Mouse (Mus musculus): ENCODE results near the gene Micu1. TPM values are rescaled to one million over a fixed set of nuclear protein-coding genes. Genes with fewer than 3 reads are reported as not detected.
A peak's percentile ranks its signal among the peaks of the same experiment; 100 is the strongest.

Gene Micu1
- polyA plus RNA-seq, 1 experiment = 57.5 TPM

DNA sequence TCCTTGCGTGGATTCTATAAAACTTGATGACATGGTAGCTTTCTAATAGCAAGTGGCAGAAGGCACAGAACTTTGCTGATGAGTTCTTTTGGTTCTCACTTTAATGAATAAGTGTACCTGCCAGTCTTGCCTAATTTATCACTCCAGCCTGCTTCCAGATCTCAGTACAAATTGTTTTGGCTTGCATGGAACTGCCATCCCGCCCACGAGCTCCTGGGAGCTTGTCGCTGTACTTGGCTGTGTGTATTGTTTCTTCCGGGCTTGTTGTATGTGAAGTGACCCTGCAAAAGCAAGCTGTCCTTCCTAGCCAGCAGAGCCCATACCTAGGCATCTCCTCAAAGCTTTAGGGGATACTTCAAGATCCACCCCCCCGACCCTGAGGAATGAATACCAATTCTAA, 114.3 kb downstream of the Micu1 start:
- WGBS = 94% methylated on average over 6 of the region's 6 CpGs
- no peak overlapping the region for H3K27ac ChIP-seq (ENCODE audit: control insufficient read depth, insufficient read depth, low read length)
- no peaks in the 10 kb centered on the region for H3K4me1 ChIP-seq (replicated peaks; ENCODE audit: control insufficient read depth, insufficient read depth, low read length)
- no peaks in the 10 kb centered on the region for H3K36me3 ChIP-seq (ENCODE audit: control insufficient read depth, insufficient read depth, low read length)
- H3K4me3 ChIP-seq (ENCODE audit: control insufficient read depth, insufficient read depth, low read length) = no peak overlapping the region
- H3K27me3 ChIP-seq (ENCODE audit: control insufficient read depth, insufficient read depth, low read length) = no peaks in the 10 kb centered on the region
- DNase-seq = no peak
- TF ChIP-seq POLR2A (IDR thresholded peaks at IDR 0.05; ENCODE audit: control insufficient read depth, extremely low read depth, insufficient read depth, low read length, poor library complexity) = no peak
- no peak for TF ChIP-seq CTCF (IDR thresholded peaks at IDR 0.05; ENCODE audit: borderline replicate concordance, control insufficient read depth, extremely low read depth, insufficient read depth, low read length, poor library complexity)

DNA sequence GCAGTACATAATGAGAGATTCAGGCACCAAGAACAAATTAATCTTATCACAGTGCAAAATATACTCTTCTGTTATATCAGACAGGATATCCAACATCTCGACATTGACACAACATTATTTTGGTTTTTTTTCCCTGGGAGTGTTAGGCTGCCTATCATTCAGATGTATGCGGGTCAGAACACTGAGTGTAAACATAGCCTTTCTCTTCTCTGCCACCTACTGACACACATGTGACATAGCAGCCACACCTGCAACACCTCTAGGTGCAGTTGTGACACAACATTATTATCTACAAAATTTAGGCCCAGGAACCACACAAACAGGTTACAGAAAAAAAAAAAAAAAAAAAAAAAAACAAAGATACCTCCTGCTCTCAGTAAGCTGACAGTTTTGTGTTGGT, 115.3 kb downstream of the Micu1 start:
- Histone ChIP-seq H3K36me3 (ENCODE audit: control insufficient read depth, insufficient read depth, low read length) (no peaks in the 10 kb centered on the region), H3K27ac (ENCODE audit: control insufficient read depth, insufficient read depth, low read length) (no peak overlapping the region), H3K27me3 (ENCODE audit: control insufficient read depth, insufficient read depth, low read length) (no peaks in the 10 kb centered on the region), H3K4me1 (replicated peaks; ENCODE audit: control insufficient read depth, insufficient read depth, low read length) (no peaks in the 10 kb centered on the region), H3K4me3 (ENCODE audit: control insufficient read depth, insufficient read depth, low read length) (no peak overlapping the region)
- 48% methylated on average over 2 of the region's 2 CpGs for WGBS
- TF ChIP-seq CTCF (IDR thresholded peaks at IDR 0.05; ENCODE audit: borderline replicate concordance, control insufficient read depth, extremely low read depth, insufficient read depth, low read length, poor library complexity) (no peak), POLR2A (IDR thresholded peaks at IDR 0.05; ENCODE audit: control insufficient read depth, extremely low read depth, insufficient read depth, low read length, poor library complexity) (no peak)
- peak; percentile 23 for DNase-seq

DNA sequence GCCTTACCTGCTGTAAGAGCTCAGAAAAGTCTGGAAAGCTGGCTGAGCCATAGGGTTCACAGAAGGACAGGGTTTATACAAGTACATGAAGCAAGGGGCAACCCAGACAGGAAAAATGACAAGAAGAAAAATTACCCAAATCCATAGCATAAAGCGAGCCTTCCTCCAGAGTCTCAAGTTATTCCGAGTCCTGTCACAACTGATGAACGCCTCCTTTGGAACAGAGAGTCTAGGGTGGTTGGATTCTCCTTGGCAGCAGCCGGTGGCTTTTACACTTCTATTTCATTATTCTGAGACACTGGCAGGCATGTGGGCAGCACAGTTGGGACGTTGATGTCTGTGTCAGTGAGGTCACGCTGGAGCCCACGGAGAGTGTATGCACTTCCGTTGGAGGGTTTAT, 115.7 kb downstream of the Micu1 start:
- Histone ChIP-seq H3K4me1 (replicated peaks; ENCODE audit: control insufficient read depth, insufficient read depth, low read length) (no peaks in the 10 kb centered on the region), H3K36me3 (ENCODE audit: control insufficient read depth, insufficient read depth, low read length) (no peaks in the 10 kb centered on the region), H3K4me3 (ENCODE audit: control insufficient read depth, insufficient read depth, low read length) (no peak overlapping the region), H3K27ac (ENCODE audit: control insufficient read depth, insufficient read depth, low read length) (no peak overlapping the region), H3K27me3 (ENCODE audit: control insufficient read depth, insufficient read depth, low read length) (no peaks in the 10 kb centered on the region)
- TF ChIP-seq CTCF (IDR thresholded peaks at IDR 0.05; ENCODE audit: borderline replicate concordance, control insufficient read depth, extremely low read depth, insufficient read depth, low read length, poor library complexity) (no peak), POLR2A (IDR thresholded peaks at IDR 0.05; ENCODE audit: control insufficient read depth, extremely low read depth, insufficient read depth, low read length, poor library complexity) (no peak)
- DNase-seq = no peak
- 96% methylated on average over 8 of the region's 8 CpGs for WGBS

DNA sequence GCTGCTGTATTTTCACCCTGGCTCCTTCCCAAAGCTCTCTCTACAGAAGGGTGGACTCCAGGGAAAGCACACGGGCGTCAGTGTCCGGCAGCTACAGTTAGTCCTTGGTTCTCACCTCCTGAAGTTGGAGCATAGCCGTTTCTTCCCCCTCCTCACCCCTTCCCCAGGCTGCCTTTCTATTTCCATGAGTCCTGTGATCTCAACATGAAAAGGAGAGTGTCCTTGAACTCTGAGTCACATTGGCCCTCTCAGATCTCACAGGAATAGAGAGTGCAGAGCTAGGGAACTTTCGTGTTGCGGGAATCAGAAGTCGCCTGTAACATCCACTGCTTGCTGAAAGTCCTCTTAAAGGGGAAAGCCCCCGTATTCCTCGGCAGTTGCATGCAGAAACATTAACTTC, 116.9 kb downstream of the Micu1 start:
- Histone ChIP-seq H3K27me3 (ENCODE audit: control insufficient read depth, insufficient read depth, low read length) (no peaks in the 10 kb centered on the region), H3K4me3 (ENCODE audit: control insufficient read depth, insufficient read depth, low read length) (no peak overlapping the region), H3K4me1 (replicated peaks; ENCODE audit: control insufficient read depth, insufficient read depth, low read length) (no peaks in the 10 kb centered on the region), H3K27ac (ENCODE audit: control insufficient read depth, insufficient read depth, low read length) (no peak overlapping the region), H3K36me3 (ENCODE audit: control insufficient read depth, insufficient read depth, low read length) (no peaks in the 10 kb centered on the region)
- no peak for TF ChIP-seq POLR2A (IDR thresholded peaks at IDR 0.05; ENCODE audit: control insufficient read depth, extremely low read depth, insufficient read depth, low read length, poor library complexity)
- TF ChIP-seq CTCF (IDR thresholded peaks at IDR 0.05; ENCODE audit: borderline replicate concordance, control insufficient read depth, extremely low read depth, insufficient read depth, low read length, poor library complexity) = no peak
- 95% methylated on average over 9 of the region's 9 CpGs for WGBS
- DNase-seq = no peak

DNA sequence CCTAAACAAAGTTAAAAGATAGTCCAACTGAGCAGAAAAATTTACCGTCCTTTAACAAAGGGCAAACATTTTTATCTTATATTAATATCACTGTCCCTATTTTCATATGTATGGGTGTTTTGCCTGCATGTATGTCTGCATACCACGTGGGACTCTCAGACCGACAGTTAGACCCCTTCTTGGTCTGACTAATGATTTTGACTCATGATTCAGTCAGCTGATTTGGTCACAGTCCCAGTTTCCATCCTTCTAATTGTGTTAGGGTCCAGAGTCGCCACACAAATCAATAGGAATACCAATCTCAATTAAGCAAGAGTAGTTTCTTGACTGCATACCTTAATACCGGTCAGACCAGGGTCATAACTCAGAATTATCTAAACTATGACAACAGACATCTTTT, 118.6 kb downstream of the Micu1 start:
- Histone ChIP-seq H3K36me3 (ENCODE audit: control insufficient read depth, insufficient read depth, low read length) (no peaks in the 10 kb centered on the region), H3K4me3 (ENCODE audit: control insufficient read depth, insufficient read depth, low read length) (no peak overlapping the region), H3K4me1 (replicated peaks; ENCODE audit: control insufficient read depth, insufficient read depth, low read length) (no peaks in the 10 kb centered on the region), H3K27me3 (ENCODE audit: control insufficient read depth, insufficient read depth, low read length) (no peaks in the 10 kb centered on the region), H3K27ac (ENCODE audit: control insufficient read depth, insufficient read depth, low read length) (no peak overlapping the region)
- no peak for TF ChIP-seq POLR2A (IDR thresholded peaks at IDR 0.05; ENCODE audit: control insufficient read depth, extremely low read depth, insufficient read depth, low read length, poor library complexity)
- no peak for DNase-seq
- 96% methylated on average over 5 of the region's 5 CpGs for WGBS

DNA sequence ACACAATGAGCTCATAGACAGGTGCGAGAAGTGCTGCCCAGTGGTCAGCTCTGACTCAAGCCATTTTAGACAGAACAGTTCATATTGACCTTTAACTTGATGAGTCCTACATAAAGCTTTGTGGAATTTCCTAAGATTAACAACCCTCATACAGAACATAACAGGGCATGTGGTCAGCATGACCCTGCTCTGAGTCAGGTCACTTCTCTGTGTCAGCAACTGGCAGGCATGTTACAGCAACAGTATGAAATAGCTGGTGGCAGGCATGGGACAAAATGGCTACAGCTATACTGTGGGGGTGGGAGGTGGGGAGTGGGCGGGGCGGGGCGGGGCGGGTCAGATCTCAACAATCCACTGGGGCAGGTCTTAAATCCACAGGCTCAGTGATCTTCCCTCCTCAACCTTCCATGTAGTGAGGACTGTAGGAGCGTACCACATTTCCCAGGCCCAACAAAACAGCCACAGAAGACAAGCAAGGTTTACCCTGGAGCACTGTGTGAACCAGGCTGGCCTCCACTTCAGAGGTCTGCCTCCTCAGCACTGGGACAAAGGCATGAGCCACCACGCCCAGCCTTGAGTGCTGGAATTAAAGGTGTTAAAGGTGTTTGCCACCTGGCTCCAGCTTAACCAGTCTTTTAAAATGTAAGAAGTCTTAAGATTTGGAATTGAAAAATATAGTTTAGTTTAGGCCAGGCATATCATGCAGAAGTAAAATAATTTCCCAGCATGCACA, 119.2 kb downstream of the Micu1 start:
- TF ChIP-seq POLR2A (IDR thresholded peaks at IDR 0.05; ENCODE audit: control insufficient read depth, extremely low read depth, insufficient read depth, low read length, poor library complexity) (no peak), CTCF (IDR thresholded peaks at IDR 0.05; ENCODE audit: borderline replicate concordance, control insufficient read depth, extremely low read depth, insufficient read depth, low read length, poor library complexity) (no peak)
- no peaks in the 10 kb centered on the region for H3K36me3 ChIP-seq (ENCODE audit: control insufficient read depth, insufficient read depth, low read length)
- DNase-seq = no peak
- H3K27ac ChIP-seq (ENCODE audit: control insufficient read depth, insufficient read depth, low read length) = no peak overlapping the region
- H3K27me3 ChIP-seq (ENCODE audit: control insufficient read depth, insufficient read depth, low read length) = no peaks in the 10 kb centered on the region
- no peaks in the 10 kb centered on the region for H3K4me1 ChIP-seq (replicated peaks; ENCODE audit: control insufficient read depth, insufficient read depth, low read length)
- WGBS = over 99% methylated on average over 7 of the region's 7 CpGs
- H3K4me3 ChIP-seq (ENCODE audit: control insufficient read depth, insufficient read depth, low read length) = no peak overlapping the region

DNA sequence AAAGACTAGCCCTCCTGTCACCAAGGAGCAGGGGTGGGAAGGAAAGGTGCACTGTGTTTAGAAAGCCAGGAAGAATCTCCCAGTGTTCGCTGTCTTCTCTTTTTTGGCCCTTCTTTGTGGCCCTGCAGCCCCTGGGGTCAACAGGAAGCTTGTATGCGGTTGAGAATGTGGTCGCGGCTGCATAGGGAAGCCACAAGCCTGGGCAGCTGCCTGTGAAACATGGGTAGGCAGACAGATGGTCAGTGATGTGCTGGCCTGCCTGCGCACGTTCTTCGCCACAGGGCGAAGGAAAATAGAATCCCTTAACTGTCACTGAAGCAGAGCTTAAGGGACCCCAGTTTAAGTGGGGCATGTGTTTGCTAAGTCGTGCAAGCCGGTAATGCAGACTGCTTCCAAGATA, 120.6 kb downstream of the Micu1 start:
- Histone ChIP-seq H3K36me3 (ENCODE audit: control insufficient read depth, insufficient read depth, low read length) (peaks cover 4% of the 10 kb centered on the region; the same call in 1 of the 2 replicates), H3K4me1 (replicated peaks; ENCODE audit: control insufficient read depth, insufficient read depth, low read length) (no peaks in the 10 kb centered on the region), H3K4me3 (ENCODE audit: control insufficient read depth, insufficient read depth, low read length) (no peak overlapping the region), H3K27ac (ENCODE audit: control insufficient read depth, insufficient read depth, low read length) (no peak overlapping the region), H3K27me3 (ENCODE audit: control insufficient read depth, insufficient read depth, low read length) (no peaks in the 10 kb centered on the region)
- no peak for DNase-seq
- TF ChIP-seq POLR2A (IDR thresholded peaks at IDR 0.05; ENCODE audit: control insufficient read depth, extremely low read depth, insufficient read depth, low read length, poor library complexity) (no peak), CTCF (IDR thresholded peaks at IDR 0.05; ENCODE audit: borderline replicate concordance, control insufficient read depth, extremely low read depth, insufficient read depth, low read length, poor library complexity) (no peak)
- WGBS = 50% methylated on average over 10 of the region's 10 CpGs

All from thymus, adult 2 months (tissue).